Mouse (Mus musculus) embryo, embryonic 11.5 days (tissue): Measurements from ENCODE around the gene Utp11.

Source experiments
- DNase-seq: peaks from one replicate; pipeline ENCODE4 v3.0.0-alpha.2; 2012; ENCODE audit warnings: low read depth, low spot score

Gene Utp11

GRCm38 (mm10) chr4:124672347-124673320 lies 20.8 kb downstream of the Utp11 start:
- DNase-seq: no peak

- no peak for DNase-seq
Observed at GRCm38 (mm10) chr4:124671583-124671982, 21.8 kb downstream of the Utp11 start.

GRCm38 (mm10) chr4:124670232-124670631 lies 23.2 kb downstream of the Utp11 start:
- DNase-seq: no peak

GRCm38 (mm10) chr4:124668078-124668477 lies 25.3 kb downstream of the Utp11 start:
- DNase-seq: no peak

- no peak for DNase-seq
Observed at GRCm38 (mm10) chr4:124667476-124668033, 25.8 kb downstream of the Utp11 start.

GRCm38 (mm10) chr4:124664604-124665003 lies 28.8 kb downstream of the Utp11 start:
- DNase-seq: no peak

- no peak for DNase-seq
Observed at GRCm38 (mm10) chr4:124664185-124664584, 29.2 kb downstream of the Utp11 start.

GRCm38 (mm10) chr4:124663034-124663433 lies 30.4 kb downstream of the Utp11 start:
- no peak for DNase-seq

GRCm38 (mm10) chr4:124660603-124661002 lies 32.8 kb downstream of the Utp11 start:
- DNase-seq: no peak

- no peak for DNase-seq
Observed at GRCm38 (mm10) chr4:124659251-124660217, 33.9 kb downstream of the Utp11 start.

GRCm38 (mm10) chr4:124658412-124658851 lies 35.0 kb downstream of the Utp11 start:
- DNase-seq: no peak

- no peak for DNase-seq
Observed at GRCm38 (mm10) chr4:124657781-124658180, 35.6 kb downstream of the Utp11 start.

GRCm38 (mm10) chr4:124656854-124657650 lies 36.3 kb downstream of the Utp11 start:
- peak; percentile 67 for DNase-seq

GRCm38 (mm10) chr4:124656518-124656853 lies 36.9 kb downstream of the Utp11 start, which contains the start of gene Pou3f1:
Pou3f1 (plus strand) TSS chr4:124656807.
- no peak for DNase-seq

GRCm38 (mm10) chr4:124652886-124653285 lies 40.5 kb downstream of the Utp11 start:
- DNase-seq: no peak

- DNase-seq: no peak
Observed at GRCm38 (mm10) chr4:124647909-124648308, 45.5 kb downstream of the Utp11 start.

GRCm38 (mm10) chr4:124646591-124646990 lies 46.8 kb downstream of the Utp11 start:
- DNase-seq: no peak

GRCm38 (mm10) chr4:124644974-124645433 lies 48.4 kb downstream of the Utp11 start:
- no peak for DNase-seq

GRCm38 (mm10) chr4:124643859-124644258 lies 49.5 kb downstream of the Utp11 start:
- DNase-seq: no peak

- no peak for DNase-seq
Observed at GRCm38 (mm10) chr4:124639715-124640114, 53.7 kb downstream of the Utp11 start.

GRCm38 (mm10) chr4:124633281-124633680 lies 60.1 kb downstream of the Utp11 start:
- DNase-seq: peak; percentile 46
